Mouse (Mus musculus) megakaryocyte, embryonic 14.5 days (primary cell): ENCODE data around the gene Gucd1. TPM values are rescaled to one million over a fixed set of nuclear protein-coding genes. Genes with fewer than 3 reads are reported as not detected.
A peak's percentile ranks its signal among the peaks of the same experiment; 100 is the strongest.
"Not testable (repeated sequence)": the region's sequence is repeated elsewhere in the genome, so short reads cannot be mapped to it uniquely, and the experiment has no call there.

Experiments used
- H3K27me3 ChIP-seq: replicated peaks from 2 replicates; pipeline ENCODE3; 2012; ENCODE audit warnings: inconsistent platforms
- H3K36me3 ChIP-seq: replicated peaks from 2 replicates; pipeline ENCODE3; 2012; ENCODE audit warnings: low read length, inconsistent platforms, mixed read lengths
- H3K4me1 ChIP-seq: 2 replicates; pipeline ENCODE4 v1.6.1; 2012; ENCODE audit warnings: inconsistent platforms
- H3K4me3 ChIP-seq: replicated peaks from 2 replicates; pipeline ENCODE3; 2012; ENCODE audit warnings: moderate library complexity, mild to moderate bottlenecking, inconsistent platforms
- H3K9me3 ChIP-seq: 2 replicates; pipeline ENCODE4 v1.6.1; 2012; ENCODE audit warnings: inconsistent platforms
- FLI1 ChIP-seq: IDR thresholded peaks from 2 replicates; pipeline ENCODE4 v1.6.1; 2012; ENCODE audit warnings: low read length, inconsistent platforms, mixed read lengths
- GATA1 ChIP-seq: IDR thresholded peaks from 3 replicates; pipeline ENCODE4 v1.6.1; 2012; ENCODE audit warnings: mixed read lengths, low read length, inconsistent platforms, borderline replicate concordance
- polyA plus RNA-seq: library from polyadenylated mRNA; stranded (reverse); fragments of >175 nt; gene quantifications from 2 replicates; pipeline ENCODE4 v1.2.3, GENCODE M21; 2012; ENCODE audit warnings: low replicate concordance; ENCODE audit not compliant: insufficient read depth

The Gucd1 gene
- polyA plus RNA-seq, 1 experiment: 19.1 TPM

DNA sequence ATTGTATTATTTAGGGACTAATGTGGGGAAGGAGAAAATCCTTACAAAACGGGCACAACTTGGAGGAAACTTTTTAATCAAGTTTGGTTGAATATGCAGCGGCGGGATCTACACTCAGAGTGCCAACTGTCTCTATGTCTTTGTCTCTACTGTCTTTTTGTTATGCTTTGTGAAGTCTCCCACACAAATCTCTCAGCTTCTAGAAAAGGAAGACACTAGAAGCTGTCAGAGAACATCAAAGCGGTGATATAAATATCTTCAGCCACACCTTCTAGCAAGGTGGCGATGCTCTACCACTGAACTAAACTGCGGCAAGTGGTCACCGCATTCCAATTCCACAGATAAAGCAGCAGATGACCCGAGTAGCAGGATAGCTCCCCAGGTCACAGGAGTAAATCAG lies 111.9 kb downstream of the Gucd1 start:
- Histone ChIP-seq H3K9me3 (peaks cover 5% of the 10 kb centered on the region), H3K36me3 (no peaks in the 10 kb centered on the region), H3K4me1 (peaks cover 6% of the 10 kb centered on the region), H3K4me3 (no peak overlapping the region), H3K27me3 (peaks cover 23% of the 10 kb centered on the region)
- TF ChIP-seq FLI1 (no peak), GATA1 (no peak)

GRCm38 (mm10) chr10:75400958-75401357 lies 116.8 kb downstream of the Gucd1 start, which contains the start of gene Upb1:
Gene Upb1 (plus strand): TSS chr10:75401115.
- Histone ChIP-seq H3K27me3 (peaks cover under 1% of the 10 kb centered on the region), H3K4me3 (no peak within 1 kb of the TSS), H3K36me3 (no peaks in the 10 kb centered on the region), H3K4me1 (peaks cover 22% of the 10 kb centered on the region), H3K9me3 (peaks cover 5% of the 10 kb centered on the region)
- TF ChIP-seq FLI1 (no peak), GATA1 (no peak)

- Histone ChIP-seq H3K27me3 (no peaks in the 10 kb centered on the region), H3K9me3 (no peaks in the 10 kb centered on the region), H3K4me1 (peaks cover 38% of the 10 kb centered on the region), H3K36me3 (no peaks in the 10 kb centered on the region), H3K4me3 (peak overlapping the region; percentile 77)
- TF ChIP-seq FLI1: no peak
- no peak for TF ChIP-seq GATA1
Measured at GRCm38 (mm10) chr10:75396966-75397365, 120.8 kb downstream of the Gucd1 start.

- H3K9me3 ChIP-seq: no peaks in the 10 kb centered on the region
- H3K4me1 ChIP-seq: peaks cover 44% of the 10 kb centered on the region
- no peaks in the 10 kb centered on the region for H3K36me3 ChIP-seq
- H3K4me3 ChIP-seq: no peak overlapping the region
- no peaks in the 10 kb centered on the region for H3K27me3 ChIP-seq
- TF ChIP-seq FLI1 (no peak), GATA1 (no peak)
Measured at GRCm38 (mm10) chr10:75394796-75395195, 123.0 kb downstream of the Gucd1 start.

GRCm38 (mm10) chr10:75390832-75391231 lies 126.9 kb downstream of the Gucd1 start:
- Histone ChIP-seq H3K4me3 (no peak overlapping the region), H3K9me3 (peaks cover 23% of the 10 kb centered on the region), H3K27me3 (no peaks in the 10 kb centered on the region), H3K36me3 (peaks cover 5% of the 10 kb centered on the region), H3K4me1 (peaks cover 27% of the 10 kb centered on the region)
- TF ChIP-seq FLI1: no peak
- no peak for TF ChIP-seq GATA1

DNA sequence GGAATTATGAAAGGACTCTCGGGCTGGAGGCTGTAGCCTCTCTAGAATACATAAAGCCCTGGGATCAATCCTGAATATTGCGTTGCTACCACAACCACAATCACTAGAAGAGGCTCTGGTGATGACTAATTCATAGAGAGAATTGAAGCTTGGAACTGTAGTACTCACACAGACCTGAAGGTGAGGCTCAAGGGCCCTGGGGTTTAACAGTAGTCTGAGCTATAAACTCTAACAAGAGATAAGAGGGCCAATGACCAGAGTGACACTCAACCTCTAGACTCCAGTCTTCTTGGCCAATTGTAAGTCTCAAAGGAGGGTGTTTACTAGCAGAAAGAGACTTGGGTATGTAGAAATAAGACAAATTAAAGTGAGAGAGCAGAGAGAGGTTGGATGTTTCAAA lies 127.6 kb downstream of the Gucd1 start:
- TF ChIP-seq FLI1 (no peak), GATA1 (no peak)
- Histone ChIP-seq H3K4me3 (no peak overlapping the region), H3K36me3 (peaks cover 5% of the 10 kb centered on the region), H3K27me3 (no peaks in the 10 kb centered on the region), H3K4me1 (peaks cover 27% of the 10 kb centered on the region), H3K9me3 (peaks cover 23% of the 10 kb centered on the region)

DNA sequence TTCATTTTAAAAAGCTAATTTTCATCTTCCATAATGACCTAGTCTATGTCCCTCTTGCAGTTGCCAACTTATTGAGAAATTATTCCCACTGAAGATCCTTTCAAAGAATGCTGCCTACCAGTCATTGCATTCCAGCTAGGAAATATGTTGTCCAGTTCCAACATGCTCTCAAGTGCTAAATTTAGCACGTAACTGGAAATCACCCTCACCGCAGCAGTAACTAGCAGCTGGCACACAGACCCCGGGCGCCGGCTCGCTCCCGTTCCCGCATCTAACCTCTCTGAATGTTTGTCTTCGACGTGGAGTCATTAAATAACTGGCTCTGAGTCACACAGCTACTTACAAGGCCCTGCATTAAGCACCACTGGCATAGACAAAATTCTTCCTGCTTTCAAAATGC lies 139.1 kb downstream of the Gucd1 start:
- no peak for TF ChIP-seq GATA1
- TF ChIP-seq FLI1: no peak
- peaks cover 4% of the 10 kb centered on the region for H3K27me3 ChIP-seq

GRCm38 (mm10) chr10:75373655-75374351 lies 144.0 kb downstream of the Gucd1 start:
- not testable (repeated sequence) for H3K4me3 ChIP-seq, H3K9me3 ChIP-seq, H3K36me3 ChIP-seq, H3K27me3 ChIP-seq, H3K4me1 ChIP-seq

More for the DNA sequence above, 139.1 kb downstream of the Gucd1 start:
- peaks cover 26% of the 10 kb centered on the region for H3K9me3 ChIP-seq
- H3K4me3 ChIP-seq: no peak overlapping the region
- H3K4me1 ChIP-seq: no peaks in the 10 kb centered on the region
- no peaks in the 10 kb centered on the region for H3K36me3 ChIP-seq

DNA sequence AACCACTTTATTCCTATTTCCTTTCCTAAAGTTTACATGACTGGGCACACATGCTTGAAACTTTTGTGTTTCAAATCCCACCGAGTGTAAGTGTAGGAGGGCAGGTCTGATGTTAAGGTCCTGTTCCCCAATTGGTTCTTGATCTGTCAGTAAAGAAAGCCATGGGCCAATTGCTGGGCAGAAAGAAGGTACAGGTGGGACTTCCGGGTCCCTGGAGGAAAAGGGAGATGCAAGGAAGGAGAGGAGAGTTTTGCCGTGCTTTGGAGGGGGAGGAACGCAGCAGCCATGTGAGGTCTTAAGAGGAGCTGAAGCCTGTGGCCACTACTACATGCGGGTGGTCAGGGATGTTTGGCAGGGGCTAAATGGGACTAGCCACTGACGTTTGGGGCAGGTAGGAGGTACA lies 152.5 kb downstream of the Gucd1 start:
- peaks cover 21% of the 10 kb centered on the region for H3K4me1 ChIP-seq
- H3K9me3 ChIP-seq: no peaks in the 10 kb centered on the region
- TF ChIP-seq FLI1: no peak
- no peak for TF ChIP-seq GATA1
- peak overlapping the region; percentile 81 for H3K4me3 ChIP-seq
- peaks cover 3% of the 10 kb centered on the region for H3K27me3 ChIP-seq
- H3K36me3 ChIP-seq: no peaks in the 10 kb centered on the region

DNA sequence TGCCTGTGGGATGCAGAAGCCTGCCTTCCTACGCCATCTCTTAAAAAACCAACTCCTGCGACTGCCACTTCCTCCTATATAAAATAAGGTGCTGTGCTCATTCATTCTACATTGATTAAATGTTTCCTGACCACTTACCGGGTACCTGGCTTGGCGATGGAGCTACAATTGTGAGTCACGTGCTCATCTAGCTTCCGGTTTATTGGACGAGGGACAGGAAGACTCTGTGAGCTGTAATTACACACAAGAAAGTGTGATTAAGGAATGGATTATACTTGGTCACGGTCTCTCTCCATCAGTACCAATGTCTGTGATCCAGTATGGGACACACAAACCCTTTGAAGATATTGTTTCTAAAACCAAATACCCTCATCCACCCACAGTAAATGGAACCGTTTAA lies 153.0 kb downstream of the Gucd1 start:
- Histone ChIP-seq H3K4me1 (peaks cover 21% of the 10 kb centered on the region), H3K9me3 (no peaks in the 10 kb centered on the region), H3K4me3 (no peak overlapping the region), H3K27me3 (peaks cover 3% of the 10 kb centered on the region), H3K36me3 (no peaks in the 10 kb centered on the region)
- TF ChIP-seq GATA1 (no peak), FLI1 (no peak)

DNA sequence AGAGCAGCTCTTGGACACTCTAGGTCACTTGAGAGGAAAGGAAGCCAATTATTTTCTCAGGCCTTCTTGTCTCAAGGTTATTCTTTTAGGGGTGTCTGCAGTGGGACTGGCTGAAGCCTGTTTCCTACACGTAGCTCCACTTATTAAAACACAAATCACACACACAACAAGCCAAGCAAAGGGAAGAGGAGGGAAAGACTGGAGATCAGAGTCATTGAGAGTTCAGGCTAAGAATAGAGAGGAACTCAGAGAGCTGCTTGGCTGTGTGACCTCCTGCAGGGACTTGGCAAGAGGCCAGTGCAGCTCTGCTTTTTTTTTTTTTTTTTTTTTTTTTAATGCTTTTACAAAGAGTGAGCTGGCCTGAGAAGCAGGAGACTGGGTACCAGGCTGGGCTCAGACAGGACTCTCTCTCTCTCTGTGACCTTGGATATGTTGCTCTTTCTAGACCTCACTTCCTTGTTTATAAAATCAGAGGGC lies 153.5 kb downstream of the Gucd1 start:
- not testable (repeated sequence) for H3K27me3 ChIP-seq, H3K36me3 ChIP-seq, H3K4me3 ChIP-seq, H3K9me3 ChIP-seq
- peaks cover 21% of the 10 kb centered on the region for H3K4me1 ChIP-seq
